Mouse (Mus musculus) gastrocnemius, adult 18-20 months (tissue): ENCODE measurements around the gene Thoc3. TPM values are rescaled to one million over a fixed set of nuclear protein-coding genes. Genes with fewer than 3 reads are reported as not detected.
"Not testable (repeated sequence)": the region's sequence is repeated elsewhere in the genome, so short reads cannot be mapped to it uniquely, and the experiment has no call there.

Source experiments
- DNase-seq: peaks from one replicate; pipeline ENCODE4 v3.0.0; 2021; ENCODE audit warnings: low spot score
- long read RNA-seq, 2 experiments: library from polyadenylated mRNA; stranded (forward); transcript quantifications; one replicate each; pipeline ENCODE4 v2.0.0; 2021
- total RNA-seq, 2 experiments: library from RNA; stranded (reverse); gene quantifications; 2 replicates each; pipeline ENCODE4 v1.2.3; 2021

The Thoc3 gene
- total RNA-seq = 10 to 100 TPM; 12.8 to 13.5 TPM
- long read RNA-seq, experiment 1, transcript Thoc3-201 (6 exons, 2,335 nt) = major isoform, 19 of 19 reads
- long read RNA-seq, experiment 1, partial matches to known transcripts = 0 of 19 reads
- long read RNA-seq, experiment 1, other reads (novel, unspliced or antisense) = 0 of 19 reads
- long read RNA-seq, experiment 2, transcript Thoc3-201 (6 exons, 2,335 nt) = major isoform, 16 of 16 reads
- long read RNA-seq, experiment 2, partial matches to known transcripts = 0 of 16 reads
- long read RNA-seq, experiment 2, other reads (novel, unspliced or antisense) = 0 of 16 reads

GRCm38 (mm10) chr13:54468098-54469011 lies at the start of gene Thoc3:
TSS of gene Thoc3 (minus strand) at chr13:54468849.
- peak; percentile 88 for DNase-seq

- no peak for DNase-seq
Observed at GRCm38 (mm10) chr13:54505920-54506319, 37.3 kb upstream of the Thoc3 start.

- no peak for DNase-seq
Observed at GRCm38 (mm10) chr13:54504611-54505260, 36.1 kb upstream of the Thoc3 start.

GRCm38 (mm10) chr13:54503604-54504521 lies 35.2 kb upstream of the Thoc3 start, which contains the start of gene Simc1:
TSS of gene Simc1 (plus strand) at chr13:54503779.
- DNase-seq = peak; percentile 62

- no peak for DNase-seq
Observed at GRCm38 (mm10) chr13:54503278-54503603, 34.6 kb upstream of the Thoc3 start.

- no peak for DNase-seq
Observed at GRCm38 (mm10) chr13:54501957-54502690, 33.5 kb upstream of the Thoc3 start.

DNA sequence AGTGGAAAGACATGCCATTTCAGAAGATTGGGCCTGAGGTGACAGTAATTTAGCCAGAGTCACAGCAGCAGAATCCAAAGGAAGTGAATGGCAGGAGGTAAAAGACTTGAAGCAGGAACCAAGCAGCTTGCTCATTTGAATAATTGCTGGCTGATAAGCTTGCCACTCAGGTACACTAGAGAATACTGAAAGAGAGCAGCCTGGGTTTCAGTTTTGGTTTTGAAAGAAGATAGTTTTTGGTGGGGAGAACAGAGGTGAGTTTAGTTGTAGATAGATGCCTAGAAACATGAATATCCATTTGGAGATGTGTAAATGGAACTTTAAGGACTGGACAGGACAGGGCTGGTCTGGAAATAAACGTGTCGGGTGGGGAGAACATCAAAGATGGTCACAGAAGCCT lies 32.7 kb upstream of the Thoc3 start:
- no peak for DNase-seq

DNA sequence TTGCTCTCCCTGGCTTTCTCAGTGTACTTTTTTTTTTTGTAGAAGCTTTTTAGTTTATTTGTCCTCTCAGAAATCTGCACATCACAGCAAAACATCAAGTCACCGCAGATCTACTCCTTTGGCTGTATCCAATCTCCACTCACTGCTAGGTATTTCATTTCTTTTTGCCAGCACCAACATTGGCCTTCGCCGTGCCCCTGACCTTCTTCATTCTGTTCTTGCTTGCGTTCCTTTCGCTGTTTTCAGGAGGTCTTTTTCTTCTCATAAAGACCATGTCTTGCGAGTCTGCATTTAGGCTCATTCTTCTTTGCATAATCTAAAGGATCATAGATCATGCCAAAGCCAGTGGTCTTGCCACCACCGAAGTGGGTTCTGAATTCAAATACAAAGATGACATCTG lies 30.9 kb upstream of the Thoc3 start:
- not testable (repeated sequence) for DNase-seq

GRCm38 (mm10) chr13:54491381-54491780 lies 22.7 kb upstream of the Thoc3 start:
- no peak for DNase-seq

- no peak for DNase-seq
Observed at GRCm38 (mm10) chr13:54490411-54490810, 21.8 kb upstream of the Thoc3 start.

- DNase-seq = no peak
Observed at GRCm38 (mm10) chr13:54481498-54481897, 12.8 kb upstream of the Thoc3 start.

DNA sequence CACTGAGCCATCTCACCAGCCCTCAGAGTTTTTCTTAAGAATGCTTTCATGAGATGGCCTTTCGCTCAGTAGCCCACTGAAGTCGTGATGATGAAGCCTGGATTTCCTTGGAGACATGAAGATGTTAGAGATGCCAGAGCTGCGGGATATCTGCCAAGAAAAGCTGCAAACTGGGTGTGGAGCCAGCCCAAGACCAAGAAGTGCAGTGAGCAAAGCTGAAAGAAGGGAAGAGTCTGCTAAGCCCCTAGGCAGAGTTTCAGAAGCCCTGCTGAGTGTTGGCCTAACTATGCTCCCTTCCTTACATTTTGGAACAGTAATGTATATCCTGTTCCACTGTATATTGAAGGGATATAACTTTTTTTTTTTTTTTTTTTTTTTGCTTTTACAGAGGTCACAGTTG lies 10.6 kb upstream of the Thoc3 start:
- DNase-seq = no peak

DNA sequence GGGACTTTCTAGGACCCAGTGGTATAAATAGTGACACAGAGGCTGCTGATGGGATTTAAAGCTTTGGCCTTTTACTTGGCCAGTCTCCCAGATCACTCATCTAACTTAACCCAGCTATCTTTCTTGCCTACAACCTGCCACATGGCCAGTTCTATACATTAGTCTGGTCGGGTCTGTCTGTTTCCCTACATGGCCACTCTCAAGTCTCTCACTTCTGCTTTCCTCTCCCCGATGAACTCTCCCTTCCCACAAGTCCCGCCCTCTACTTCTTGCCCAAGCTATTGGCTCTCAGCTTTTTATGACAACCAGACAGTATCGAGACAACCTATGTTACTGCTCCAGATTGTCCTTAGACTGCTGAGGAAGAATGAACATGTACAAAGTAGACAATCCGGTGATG lies 7.1 kb upstream of the Thoc3 start:
- DNase-seq = no peak

- DNase-seq = no peak
Observed at GRCm38 (mm10) chr13:54474996-54475395, 6.3 kb upstream of the Thoc3 start.

DNA sequence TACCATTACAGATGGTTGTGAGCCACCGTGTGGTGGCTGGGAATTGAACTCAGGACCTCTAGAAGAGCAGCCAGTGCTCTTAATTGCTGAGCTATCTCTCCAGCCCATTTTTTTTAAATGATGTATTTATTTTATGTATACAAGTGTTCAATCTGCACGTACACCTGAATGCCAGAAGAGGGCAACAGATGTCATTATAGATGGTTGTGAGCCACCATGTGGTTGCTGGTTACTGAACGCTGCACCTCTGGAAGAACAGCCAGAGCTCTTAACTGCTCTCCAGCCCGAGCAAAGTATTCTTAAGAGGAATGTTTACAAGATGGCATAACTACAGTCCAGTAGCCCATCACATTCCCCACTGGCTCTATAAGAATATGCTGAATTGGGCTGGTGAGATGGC lies 3.3 kb upstream of the Thoc3 start:
- no peak for DNase-seq

DNA sequence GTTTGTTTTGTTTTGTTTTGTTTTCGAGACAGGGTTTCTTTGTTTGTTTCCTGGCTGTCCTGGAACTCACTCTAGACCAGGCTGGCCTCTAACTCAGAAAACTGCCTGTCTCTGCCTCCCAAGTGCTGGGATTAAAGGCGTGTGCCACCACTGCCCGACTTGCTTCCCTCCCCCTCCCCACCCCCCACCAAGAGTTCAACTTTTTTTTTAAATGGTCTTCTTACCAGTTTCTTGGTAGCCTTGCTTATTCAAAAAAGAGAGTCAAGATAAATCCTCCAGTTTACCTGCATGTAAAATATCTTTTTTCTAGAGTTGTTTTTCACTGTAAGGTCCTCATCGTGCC lies 334 bp upstream of the Thoc3 start:
- DNase-seq = no peak

GRCm38 (mm10) chr13:54459282-54459681 lies 9.4 kb downstream of the Thoc3 start:
- no peak for DNase-seq

- DNase-seq = no peak
Observed at GRCm38 (mm10) chr13:54457062-54457461, 11.6 kb downstream of the Thoc3 start.

GRCm38 (mm10) chr13:54447496-54448224 lies 21.0 kb downstream of the Thoc3 start:
- no peak for DNase-seq
